Mouse (Mus musculus) liver, embryonic 14.5 days (tissue): ENCODE data around the gene Ezr.

Source experiments
- CTCF ChIP-seq: IDR thresholded peaks from 2 replicates; pipeline ENCODE4 v1.5.1; 2016; ENCODE audit warnings: antibody characterized with exemption, low read depth, control low read depth
- EP300 ChIP-seq: IDR thresholded peaks from 2 replicates; pipeline ENCODE4 v1.6.1; 2016; ENCODE audit warnings: antibody characterized with exemption, low read depth

DNA sequence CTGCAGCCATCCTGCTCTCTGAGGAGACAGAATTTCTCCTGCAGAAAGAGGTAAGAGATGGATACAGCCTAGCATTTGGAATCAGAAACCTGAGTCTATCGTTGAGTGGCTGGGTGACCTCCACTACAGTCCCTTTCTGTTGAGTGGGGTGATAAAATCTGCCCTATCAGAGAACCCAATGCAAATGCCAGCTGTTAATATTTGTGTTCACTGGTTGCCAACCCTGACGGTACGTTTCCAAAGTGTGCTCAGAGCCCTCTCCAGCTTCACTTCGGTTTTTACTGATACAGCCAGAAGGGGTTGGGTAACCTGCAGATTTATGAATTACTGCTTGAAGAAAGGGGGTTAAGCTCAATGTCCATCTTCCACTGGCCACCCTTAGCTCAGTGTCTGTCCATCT, 14.9 kb upstream of the Ezr start:
- TF ChIP-seq CTCF (no peak), EP300 (no peak)
